Mouse (Mus musculus) olfactory bulb, adult 2 months (tissue): ENCODE measurements around the gene Opa3.

Experiments used
- CTCF ChIP-seq: fragments of 200-500 bp; IDR thresholded peaks from 2 replicates; pipeline ENCODE4 v1.5.1; 2012; ENCODE audit warnings: low read depth, mild to moderate bottlenecking, low read length, moderate library complexity; ENCODE audit not compliant: insufficient read depth
- POLR2A ChIP-seq: fragments of 200-500 bp; IDR thresholded peaks from 2 replicates; pipeline ENCODE4 v1.6.1; 2012; ENCODE audit warnings: mild to moderate bottlenecking, low read depth, low read length, moderate library complexity; ENCODE audit not compliant: insufficient read depth

- TF ChIP-seq POLR2A (no peak), CTCF (no peak)
Measured at GRCm38 (mm10) chr7:19255395-19255794, 27.3 kb downstream of the Opa3 start.
